Mouse (Mus musculus): Measurements from ENCODE around the gene Trim34a.
"Not testable (repeated sequence)": the region's sequence is repeated elsewhere in the genome, so short reads cannot be mapped to it uniquely, and the experiment has no call there.

The Trim34a gene

DNA sequence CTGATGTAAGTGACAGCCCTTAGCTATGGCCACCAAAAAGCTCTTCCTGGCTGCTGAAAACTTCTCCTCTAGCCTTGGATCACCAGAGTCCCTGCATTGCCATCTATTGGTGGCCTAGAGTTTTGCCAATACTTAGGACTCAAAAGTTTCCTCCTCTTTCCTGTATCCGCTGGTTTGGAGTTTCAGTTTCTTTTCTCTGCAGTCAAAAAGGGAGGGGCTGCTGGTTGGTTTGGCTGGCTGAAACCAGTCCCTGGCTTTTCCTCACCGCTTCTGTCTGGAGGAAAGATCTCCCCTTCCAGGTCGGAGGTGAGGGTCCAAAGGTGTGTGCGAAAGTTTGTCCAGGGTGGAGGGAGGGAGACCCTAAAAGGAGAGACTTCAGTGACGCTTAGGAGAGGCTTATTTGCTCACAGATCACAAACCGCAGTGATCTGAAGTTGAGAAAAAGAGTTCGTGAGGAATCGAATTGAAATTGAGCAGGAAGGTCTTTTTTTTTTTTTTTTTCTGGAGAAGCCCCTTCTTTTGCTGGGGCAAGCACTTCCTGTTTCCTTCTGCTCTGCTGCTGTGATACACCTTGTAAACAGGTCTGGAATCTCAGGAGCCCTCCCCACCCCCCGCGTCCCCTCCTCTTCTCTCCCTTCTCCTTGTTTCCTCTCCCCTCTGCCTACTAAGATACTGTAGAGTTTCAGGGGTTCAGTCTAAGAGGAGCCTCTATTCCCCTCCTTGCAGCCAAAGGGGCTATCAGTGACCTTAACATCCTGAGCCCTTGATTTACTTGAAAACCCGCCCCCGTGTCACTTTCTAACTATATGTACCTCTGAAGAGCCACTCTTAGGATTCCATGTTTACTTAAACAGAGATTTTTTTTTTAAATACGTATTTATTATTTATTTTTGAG, at the start of gene Trim34a:
Trim34a (plus strand) TSS at position 171 of the 895 bp plus-strand sequence.
- in situ Hi-C loops (cut with MboI, MseI) = loop anchor here (5.0 kb wide), 2 partner anchors 38 to 88 kb away; no protein-coding TSS in a partner anchor

DNA sequence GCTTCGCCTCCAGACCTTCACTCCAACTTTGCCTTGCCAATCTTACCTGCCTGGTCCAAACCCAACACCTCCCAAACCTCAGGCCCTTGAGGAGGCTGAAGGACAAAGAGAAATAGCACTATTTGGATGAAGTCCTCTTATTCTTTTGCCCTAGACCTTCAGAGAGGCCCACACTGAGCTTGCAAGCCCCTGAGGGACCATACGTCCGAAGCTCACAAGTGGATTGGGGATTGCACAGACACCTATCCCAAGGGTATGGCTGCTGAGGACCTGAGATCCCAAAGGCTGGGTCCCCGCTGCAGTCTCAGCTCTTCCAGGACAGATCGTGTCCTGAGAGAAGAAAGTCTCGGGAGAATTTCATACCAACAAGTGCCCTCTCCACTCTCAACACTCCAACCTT, 48.4 kb upstream of the Trim34a start, which contains the start of gene Olfr649:
Olfr649 (minus strand) TSS at position 101 of the 400 bp plus-strand sequence.
- in situ Hi-C loops (cut with MboI, MseI) = no loop called here

DNA sequence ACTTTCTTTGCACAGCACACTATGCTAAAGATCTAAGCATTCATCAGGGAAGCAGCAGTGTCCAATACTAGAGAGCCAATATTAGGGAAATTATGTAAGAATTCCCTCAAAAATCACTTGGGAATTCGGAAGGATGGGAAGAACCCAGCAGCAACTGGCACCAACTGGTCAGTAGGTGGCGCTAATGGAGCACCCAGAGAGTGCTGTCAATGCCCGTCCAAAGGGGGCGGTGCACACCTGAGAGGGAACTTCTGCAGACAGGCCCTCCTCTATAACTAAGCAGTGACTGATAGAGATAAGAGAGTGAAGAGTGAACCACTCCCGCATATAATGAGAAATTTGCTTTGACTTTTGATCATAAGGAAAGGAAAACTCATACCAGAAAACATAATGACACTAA, 44.4 kb upstream of the Trim34a start:
- in situ Hi-C loops (cut with MboI, MseI) = no loop called here

DNA sequence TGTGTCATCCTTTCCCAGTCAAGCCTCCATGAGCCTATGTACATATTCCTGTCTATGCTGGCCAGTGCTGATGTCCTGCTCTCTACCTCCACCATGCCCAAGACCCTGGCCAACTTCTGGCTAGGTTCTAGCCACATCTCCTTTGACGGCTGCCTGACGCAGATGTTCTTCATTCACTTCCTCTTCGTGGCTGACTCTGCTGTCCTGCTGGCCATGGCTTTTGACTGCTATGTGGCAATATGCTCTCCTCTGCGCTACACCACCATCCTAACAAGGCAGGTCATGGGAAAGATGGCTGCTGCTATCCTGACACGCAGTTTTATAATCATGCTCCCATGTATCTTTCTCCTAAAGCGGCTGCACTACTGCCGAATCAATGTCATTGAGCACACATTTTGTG, 38.1 kb upstream of the Trim34a start:
- in situ Hi-C loops (cut with MboI, MseI) = no loop called here

DNA sequence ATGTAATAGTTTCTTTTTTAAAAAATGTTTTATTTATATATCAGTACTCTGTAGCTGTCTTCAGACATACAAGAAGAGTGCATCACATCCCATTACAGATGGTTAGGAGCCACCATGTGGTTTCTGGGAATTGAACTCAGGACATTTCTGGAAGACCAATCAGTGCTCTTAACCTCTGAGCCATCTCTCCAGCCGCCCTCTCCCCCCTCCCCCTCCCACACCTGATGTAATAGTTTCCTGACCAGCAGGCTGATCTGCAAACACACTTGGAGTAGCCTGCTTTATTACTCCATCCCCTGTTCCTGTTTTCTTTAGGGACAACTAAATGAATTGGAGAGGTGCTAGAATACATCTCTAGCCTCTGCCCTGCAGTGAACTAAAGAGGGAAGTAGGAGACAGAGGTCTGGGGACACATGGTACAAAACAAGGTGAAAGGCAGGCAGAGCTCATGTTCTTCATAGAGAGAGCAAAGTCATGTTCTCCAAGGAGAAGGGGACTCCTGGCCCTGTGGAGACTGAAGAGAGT, 28.2 kb upstream of the Trim34a start:
- in situ Hi-C loops (cut with MboI, MseI) = no loop called here

DNA sequence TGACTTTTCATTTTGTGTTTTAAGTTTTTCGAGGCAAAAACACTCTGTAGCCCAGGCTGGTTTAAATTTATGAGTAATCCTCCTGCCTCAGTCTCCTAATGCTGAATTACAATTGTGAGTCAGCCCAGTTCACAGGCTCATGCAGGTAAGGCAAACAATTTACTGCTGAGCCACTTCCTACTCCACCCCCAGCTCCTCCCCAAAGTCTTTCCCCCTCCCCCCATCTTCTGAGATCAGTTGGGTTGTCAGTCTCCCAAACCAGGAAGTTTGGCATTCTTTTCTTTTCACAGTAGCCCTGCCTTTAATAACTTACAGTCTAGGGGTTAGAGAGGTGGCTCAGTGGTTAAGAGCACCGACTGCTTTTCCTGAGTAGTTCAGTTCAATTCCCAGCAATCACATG, 26.4 kb upstream of the Trim34a start:
- in situ Hi-C loops (cut with MboI, MseI) = no loop called here

DNA sequence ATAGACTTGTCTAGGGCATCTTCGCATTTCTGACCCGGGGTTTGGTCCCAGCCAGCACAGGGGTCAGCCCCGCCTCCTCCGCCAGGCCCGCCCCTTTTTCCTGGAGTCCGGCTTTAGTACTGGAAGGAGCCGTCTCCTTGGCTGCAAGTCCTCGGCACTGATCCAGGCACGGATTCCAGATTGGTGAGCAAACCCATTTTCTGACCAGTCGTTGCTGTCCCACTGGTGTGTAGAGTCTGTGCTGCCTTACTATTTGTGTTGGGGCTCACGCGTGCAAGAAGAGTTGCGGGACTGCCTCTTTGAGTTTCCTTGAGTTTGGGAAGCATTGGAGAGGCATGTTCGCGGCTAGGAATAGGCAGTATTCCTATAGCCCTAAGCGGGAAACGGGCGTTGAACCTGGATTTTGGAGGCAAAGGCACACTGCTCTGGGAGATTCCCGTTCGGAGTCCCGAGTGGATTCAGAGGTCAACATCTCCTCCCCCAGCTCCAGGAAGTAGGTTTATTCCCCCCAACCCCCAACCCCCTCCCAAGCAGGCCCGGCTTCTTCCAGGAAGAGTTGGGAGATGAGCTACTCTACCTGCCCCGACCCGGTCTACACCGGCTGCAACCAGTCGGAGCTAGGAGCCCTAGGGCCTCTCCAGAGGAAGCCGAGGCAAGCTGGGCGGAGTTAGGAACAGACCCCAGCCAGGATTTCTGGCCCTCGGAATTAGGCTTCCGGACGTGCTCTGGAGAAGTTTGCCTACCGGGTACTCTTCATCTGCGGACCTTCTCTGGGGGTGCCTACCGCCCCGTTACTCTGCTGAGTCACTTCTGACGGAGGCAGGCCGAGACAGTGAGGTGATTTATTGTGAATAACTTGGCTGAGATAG, 25.3 kb upstream of the Trim34a start, which contains the start of gene Trim6:
Trim6 (plus strand) TSS at position 93 of the 869 bp plus-strand sequence.
- in situ Hi-C loops (cut with MboI, MseI) = no loop called here

DNA sequence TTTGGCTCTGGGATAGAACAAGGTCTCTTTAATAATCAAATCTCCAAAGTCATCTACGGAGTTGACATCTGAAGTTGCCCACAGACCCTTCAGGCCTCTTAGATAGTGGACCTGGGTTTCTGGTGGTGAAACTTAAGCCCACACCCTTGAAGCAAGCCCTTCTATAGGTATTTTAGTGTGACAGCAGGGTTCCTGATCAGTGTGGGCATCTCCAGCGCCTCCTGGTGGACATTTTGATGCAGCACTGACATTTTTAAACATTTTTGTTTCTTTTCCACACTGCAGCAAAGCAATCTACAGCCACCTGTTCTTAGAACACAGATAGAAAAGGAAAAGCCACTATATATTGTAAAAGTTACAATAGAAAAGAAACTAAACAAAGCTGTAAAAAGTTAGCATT, 13.1 kb upstream of the Trim34a start:
- in situ Hi-C loops (cut with MboI, MseI) = no loop called here

DNA sequence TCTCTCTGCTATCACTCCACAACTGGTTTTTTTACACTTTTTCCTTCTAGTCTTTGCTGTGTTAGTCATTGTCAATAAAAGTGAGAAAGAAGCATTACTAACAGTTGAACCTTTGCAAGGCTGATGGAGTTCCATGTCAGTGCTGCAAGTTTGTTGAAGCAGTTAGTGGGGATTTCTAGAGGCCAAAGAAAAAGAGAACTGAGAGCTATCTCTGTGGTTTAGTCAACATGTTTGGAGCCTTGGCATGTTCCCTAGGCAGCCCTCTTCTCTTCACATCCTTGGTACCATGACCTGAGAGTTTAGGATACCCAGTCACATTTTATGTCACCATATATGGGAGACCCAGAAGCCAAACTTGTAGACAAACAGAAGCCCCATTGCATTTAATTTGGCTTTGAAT, 3.4 kb upstream of the Trim34a start:
- in situ Hi-C loops (cut with MboI, MseI) = no loop called here

DNA sequence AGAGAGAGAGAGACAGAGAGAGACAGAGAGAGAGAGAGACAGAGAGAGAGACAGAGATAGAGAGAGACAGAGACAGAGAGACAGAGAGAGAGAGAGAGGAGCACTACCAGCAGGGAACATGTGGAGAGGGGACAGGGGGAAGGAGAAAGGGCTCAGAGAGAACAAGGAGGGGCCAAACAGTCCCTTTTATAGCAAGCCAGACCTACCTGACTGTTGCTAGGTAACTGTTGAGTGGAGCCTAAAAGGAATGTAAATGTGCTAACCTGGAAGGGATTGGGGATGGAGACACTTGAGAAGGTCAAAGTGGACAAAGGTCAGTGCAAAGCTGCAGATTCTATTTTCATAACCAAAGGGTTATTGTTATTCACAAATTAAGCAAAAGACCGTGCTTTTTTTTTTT, 641 bp upstream of the Trim34a start:
- in situ Hi-C loops (cut with MboI, MseI) = no loop called here

DNA sequence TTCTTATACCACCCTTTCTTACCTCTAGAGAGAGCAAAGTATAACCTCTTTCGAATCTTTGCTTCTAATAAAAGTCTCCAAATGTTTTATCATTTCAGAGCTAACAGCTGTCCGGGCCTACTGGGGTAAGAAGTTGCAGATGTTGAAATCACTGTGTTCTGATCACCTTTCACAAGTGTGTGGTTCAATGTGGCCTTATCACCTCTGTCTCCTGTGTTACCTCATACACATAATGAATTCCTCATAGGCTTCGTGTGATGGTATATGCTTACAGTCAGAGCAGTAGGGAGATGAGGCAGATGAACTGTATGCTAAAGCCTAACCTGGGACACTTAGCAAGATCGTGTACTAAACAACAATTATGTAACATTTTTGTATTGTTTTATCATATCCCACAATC, 16.1 kb downstream of the Trim34a start:
- in situ Hi-C loops (cut with MboI, MseI) = not testable (repeated sequence)

DNA sequence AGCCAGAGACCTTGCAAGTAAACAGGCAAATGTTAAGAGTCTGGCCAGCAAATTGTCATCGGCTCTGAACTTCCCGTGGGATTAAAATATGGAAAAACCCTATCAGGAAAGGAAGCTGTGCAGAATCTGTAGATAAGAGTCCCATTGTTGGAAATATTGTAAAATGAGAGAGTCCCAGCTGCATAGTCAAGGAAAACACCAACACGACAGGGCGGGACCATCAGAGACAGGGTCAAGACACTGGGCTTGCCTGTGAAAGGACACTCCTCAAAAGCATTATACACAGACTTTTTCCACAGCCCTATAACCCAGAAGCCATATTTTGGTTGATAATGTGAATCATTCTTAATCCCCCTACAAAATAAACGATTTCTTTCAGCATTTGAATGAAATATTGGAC, 21.1 kb downstream of the Trim34a start:
- in situ Hi-C loops (cut with MboI, MseI) = not testable (repeated sequence)

DNA sequence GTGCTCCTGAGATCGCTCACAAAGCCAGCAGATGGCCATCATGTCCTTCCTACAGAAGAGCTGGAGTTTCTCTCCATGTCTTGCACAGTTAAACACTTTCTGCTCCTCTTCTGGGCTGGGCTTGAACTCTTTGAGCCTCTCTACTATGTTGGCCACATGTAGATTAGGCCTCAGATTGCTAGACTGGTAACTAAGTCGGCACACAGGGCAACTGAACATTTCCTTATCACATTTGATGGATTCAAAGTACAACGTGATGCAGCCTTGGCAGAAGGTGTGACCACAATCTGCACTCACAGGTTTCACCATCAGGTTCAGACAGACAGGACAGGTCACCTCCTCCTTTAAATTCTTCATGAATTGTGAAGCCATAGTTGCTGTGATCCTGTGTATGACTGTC, 35.1 kb downstream of the Trim34a start:
- in situ Hi-C loops (cut with MboI, MseI) = not testable (repeated sequence)

DNA sequence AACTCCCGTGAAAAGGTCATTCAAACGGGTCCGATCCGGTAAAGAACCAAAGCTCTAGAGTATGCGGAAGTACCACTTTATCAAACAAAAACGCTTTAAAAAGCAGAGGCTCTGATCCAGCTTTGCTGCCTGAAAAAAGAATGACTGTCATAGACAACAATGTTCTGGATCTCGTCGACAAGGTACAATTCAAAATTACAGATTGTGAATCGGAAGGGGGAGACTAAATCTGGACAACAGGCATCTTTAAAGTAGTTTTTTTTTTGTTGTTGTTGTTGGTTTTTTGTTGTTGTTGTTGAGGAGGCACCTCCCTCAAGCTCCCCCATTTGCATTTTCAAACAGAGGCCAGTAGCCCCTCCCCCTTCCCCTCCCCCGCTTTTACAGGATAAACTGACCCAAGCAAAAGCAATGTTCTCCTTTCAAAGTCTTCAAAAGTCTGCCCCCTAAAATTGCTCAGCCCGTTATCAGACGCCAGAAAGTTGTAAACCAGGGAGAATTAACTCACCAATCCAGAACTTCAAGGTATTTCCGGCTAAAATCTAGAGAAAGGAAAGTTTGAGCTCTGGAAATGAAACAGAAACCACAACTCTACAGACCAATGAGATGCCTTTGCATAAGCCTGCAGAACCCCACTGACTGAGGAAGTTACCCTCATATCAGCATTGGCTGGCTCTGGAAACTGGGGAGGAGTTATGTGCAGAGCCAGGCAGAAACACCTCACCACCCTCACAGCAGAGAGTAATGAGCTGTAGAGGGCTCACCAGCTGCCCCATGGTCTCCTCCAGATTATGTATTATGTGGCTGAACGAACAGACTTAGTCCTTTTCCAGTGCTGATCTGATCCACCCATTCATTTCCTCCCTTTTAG, 43.6 kb downstream of the Trim34a start, which contains the start of gene Trim5:
Trim5 (minus strand) TSS at position 519 of the 868 bp plus-strand sequence.
- in situ Hi-C loops (cut with MboI, MseI) = not testable (repeated sequence)

DNA sequence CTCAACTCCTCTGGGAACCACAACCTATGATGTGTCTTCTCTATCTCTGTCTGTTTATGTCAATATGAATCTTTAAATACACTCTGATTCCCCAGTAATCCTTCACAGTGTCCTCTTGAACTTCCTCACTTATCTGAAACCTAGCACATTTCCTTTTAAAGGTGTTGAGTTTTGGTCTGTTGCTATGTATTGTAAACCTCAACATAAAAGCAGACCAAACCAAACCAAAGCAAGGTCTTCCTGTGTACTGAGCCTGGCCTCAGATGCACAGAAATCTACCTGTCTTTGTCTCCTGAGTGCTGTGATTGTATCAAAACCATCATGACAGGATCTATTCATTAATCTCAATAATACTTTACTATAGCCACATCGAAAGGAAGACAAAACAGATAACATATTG, 46.4 kb downstream of the Trim34a start:
- in situ Hi-C loops (cut with MboI, MseI) = no loop called here

DNA sequence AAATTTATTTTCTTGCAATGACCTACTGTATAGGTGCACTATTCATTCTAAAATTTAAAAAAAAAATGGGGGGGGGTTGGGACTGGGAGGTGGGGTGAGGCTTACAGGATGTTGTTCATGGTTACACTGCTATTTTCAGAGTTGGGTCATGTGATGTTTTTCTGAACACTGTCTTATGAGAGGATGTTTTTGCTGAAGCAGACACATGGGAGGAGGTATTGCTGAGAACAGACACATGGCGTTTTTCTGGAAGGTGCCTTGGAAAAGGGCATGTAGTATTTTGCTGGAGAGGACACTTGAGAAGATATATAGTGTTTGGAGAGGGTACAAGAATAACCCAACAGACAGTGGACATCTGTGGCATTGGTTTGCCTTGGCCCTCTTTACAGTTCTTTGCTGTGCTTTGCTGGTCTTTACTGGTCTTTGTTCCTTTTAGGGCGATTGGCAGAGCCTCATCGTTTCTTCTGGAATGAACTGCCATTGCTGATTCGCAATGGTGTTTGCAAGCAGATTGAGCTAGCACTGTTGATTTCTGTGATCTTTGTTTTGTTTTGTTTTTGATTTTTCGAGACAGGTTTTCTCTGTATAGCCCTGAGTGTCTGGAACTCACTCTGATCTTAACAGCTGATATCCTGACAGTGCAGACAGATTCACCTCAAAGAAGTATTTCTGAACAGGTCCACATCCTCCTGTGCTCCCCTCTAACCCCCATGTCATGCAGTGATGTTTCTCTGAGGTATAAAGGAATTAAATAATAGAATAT, 47.6 kb downstream of the Trim34a start:
- in situ Hi-C loops (cut with MboI, MseI) = no loop called here
